Mouse (Mus musculus) midbrain, embryonic 15.5 days (tissue): ENCODE data around the gene Nepn. TPM values are rescaled to one million over a fixed set of nuclear protein-coding genes. Genes with fewer than 3 reads are reported as not detected.
A peak's percentile ranks its signal among the peaks of the same experiment; 100 is the strongest.

Source experiments
- ATAC-seq: fragments of 200-750 bp; cut with Nextera tagmentation; replicated peaks from 2 replicates; pipeline ENCODE4 v1.8.0; 2017; ENCODE audit warnings: moderate TSS enrichment
- H3K27ac ChIP-seq: fragments of 300-500 bp; sonication (generic); 2 replicates; pipeline ENCODE4 v1.5.1; 2015; ENCODE audit warnings: mild to moderate bottlenecking, inconsistent platforms
- H3K27me3 ChIP-seq: fragments of 300-500 bp; sonication (generic); replicated peaks from 2 replicates; pipeline ENCODE4 v1.6.1; 2015; ENCODE audit warnings: inconsistent platforms
- H3K36me3 ChIP-seq: fragments of 300-500 bp; sonication (generic); replicated peaks from 2 replicates; pipeline ENCODE4 v1.6.1; 2015; ENCODE audit warnings: inconsistent platforms
- H3K4me1 ChIP-seq: fragments of 300-500 bp; sonication (generic); 2 replicates; pipeline ENCODE4 v1.6.1; 2015; ENCODE audit warnings: inconsistent platforms
- H3K4me2 ChIP-seq: fragments of 300-500 bp; sonication (generic); 2 replicates; pipeline ENCODE4 v1.6.1; 2015; ENCODE audit warnings: inconsistent platforms, mild to moderate bottlenecking, moderate library complexity
- H3K4me3 ChIP-seq: fragments of 300-500 bp; sonication (generic); 2 replicates; pipeline ENCODE4 v1.5.1; 2015; ENCODE audit warnings: mild to moderate bottlenecking, inconsistent platforms
- H3K9ac ChIP-seq: fragments of 300-500 bp; sonication (generic); 2 replicates; pipeline ENCODE4 v1.6.1; 2015; ENCODE audit warnings: mild to moderate bottlenecking, inconsistent platforms
- H3K9me3 ChIP-seq: fragments of 300-500 bp; sonication (generic); 2 replicates; pipeline ENCODE4 v1.6.1; 2016; ENCODE audit warnings: inconsistent platforms
- WGBS: fragments of 180-500 bp; shearing (Covaris S2); methylation state at CpG from one replicate; pipeline ENCODE4 v1.1.7; 2015; ENCODE audit warnings: mixed read lengths; 5-methylcytosine and 5-hydroxymethylcytosine counted together
- polyA plus RNA-seq: library from polyadenylated mRNA; unstranded; fragments of >200 nt; fragmentation: Nextera tagmentation; extraction: Ambion mirVana; gene quantifications from 2 replicates; pipeline ENCODE4 v1.2.1, GENCODE M21; 2015

Nepn gene
- polyA plus RNA-seq, 1 experiment from 2014 or later: not detected

GRCm38 (mm10) chr10:52416458-52416857, 27.7 kb downstream of the Nepn start:
- Histone ChIP-seq H3K27ac (peak overlapping the region; percentile 98; the same call in 1 of the 2 replicates), H3K4me3 (peak overlapping the region; percentile 100)
- 63% methylated on average over 2 of the region's 2 CpGs for WGBS

GRCm38 (mm10) chr10:52417299-52417997, 28.7 kb downstream of the Nepn start, which contains the start of gene Nus1:
Nus1 (plus strand) TSS chr10:52417547.
- under 1% methylated on average over 79 of the region's 79 CpGs for WGBS
- Histone ChIP-seq H3K27me3 (no peaks in the 10 kb centered on the region), H3K4me3 (peak within 1 kb of the TSS; percentile 100), H3K36me3 (no peaks in the 10 kb centered on the region), H3K9ac (peak within 1 kb of the TSS; percentile 97), H3K9me3 (no peaks in the 10 kb centered on the region), H3K4me2 (peak within 1 kb of the TSS; percentile 58), H3K27ac (peak within 1 kb of the TSS; percentile 98), H3K4me1 (peaks cover 43% of the 10 kb centered on the region)
- ATAC-seq: peak; percentile 99

More at GRCm38 (mm10) chr10:52416458-52416857, 27.7 kb downstream of the Nepn start:
- peaks cover 34% of the 10 kb centered on the region for H3K4me1 ChIP-seq
- peak overlapping the region; percentile 40; the same call in 1 of the 2 replicates for H3K9ac ChIP-seq
- H3K36me3 ChIP-seq: no peaks in the 10 kb centered on the region
- H3K4me2 ChIP-seq: peak overlapping the region; percentile 58
- H3K9me3 ChIP-seq: no peaks in the 10 kb centered on the region
- no peaks in the 10 kb centered on the region for H3K27me3 ChIP-seq
- ATAC-seq: no peak

- Histone ChIP-seq H3K27ac (peak overlapping the region; percentile 98), H3K27me3 (no peaks in the 10 kb centered on the region), H3K4me1 (peaks cover 44% of the 10 kb centered on the region), H3K9ac (peak overlapping the region; percentile 97), H3K4me3 (peak overlapping the region; percentile 100), H3K4me2 (peak overlapping the region; percentile 55), H3K36me3 (no peaks in the 10 kb centered on the region), H3K9me3 (no peaks in the 10 kb centered on the region)
- ATAC-seq: peak; percentile 73
- 2% methylated on average over 39 of the region's 39 CpGs for WGBS
Observed at GRCm38 (mm10) chr10:52417998-52418860, 29.5 kb downstream of the Nepn start.

- no peak overlapping the region for H3K27ac ChIP-seq
- no peaks in the 10 kb centered on the region for H3K36me3 ChIP-seq
- H3K4me1 ChIP-seq: peaks cover 47% of the 10 kb centered on the region
- no peaks in the 10 kb centered on the region for H3K27me3 ChIP-seq
- H3K4me3 ChIP-seq: peak overlapping the region; percentile 100
- WGBS: 76% methylated on average over 5 of the region's 5 CpGs
- peak overlapping the region; percentile 97 for H3K9ac ChIP-seq
- no peak for ATAC-seq
- H3K9me3 ChIP-seq: no peaks in the 10 kb centered on the region
- peak overlapping the region; percentile 55 for H3K4me2 ChIP-seq
Observed at GRCm38 (mm10) chr10:52418931-52419330, 30.2 kb downstream of the Nepn start.

- peak overlapping the region; percentile 55 for H3K4me2 ChIP-seq
- peaks cover 48% of the 10 kb centered on the region for H3K4me1 ChIP-seq
- WGBS: 82% methylated on average over 4 of the region's 4 CpGs
- peak overlapping the region; percentile 100 for H3K4me3 ChIP-seq
- no peaks in the 10 kb centered on the region for H3K9me3 ChIP-seq
- H3K27me3 ChIP-seq: no peaks in the 10 kb centered on the region
- peak overlapping the region; percentile 97; the same call in 1 of the 2 replicates for H3K9ac ChIP-seq
- no peak for ATAC-seq
- no peaks in the 10 kb centered on the region for H3K36me3 ChIP-seq
- no peak overlapping the region for H3K27ac ChIP-seq
Observed at GRCm38 (mm10) chr10:52419402-52419801, 30.6 kb downstream of the Nepn start.

- Histone ChIP-seq H3K4me1 (peaks cover 48% of the 10 kb centered on the region), H3K27me3 (no peaks in the 10 kb centered on the region), H3K4me2 (no peak overlapping the region), H3K9me3 (no peaks in the 10 kb centered on the region), H3K9ac (no peak overlapping the region), H3K27ac (no peak overlapping the region), H3K36me3 (no peaks in the 10 kb centered on the region), H3K4me3 (no peak overlapping the region)
- ATAC-seq: no peak
- 94% methylated on average over 1 of the region's 1 CpGs for WGBS
Observed at GRCm38 (mm10) chr10:52420526-52420925, 31.8 kb downstream of the Nepn start.

GRCm38 (mm10) chr10:52421716-52422115, 32.9 kb downstream of the Nepn start:
- H3K4me3 ChIP-seq: no peak overlapping the region
- ATAC-seq: no peak
- no peaks in the 10 kb centered on the region for H3K27me3 ChIP-seq
- no peak overlapping the region for H3K4me2 ChIP-seq
- no peak overlapping the region for H3K9ac ChIP-seq
- peaks cover 45% of the 10 kb centered on the region for H3K4me1 ChIP-seq
- WGBS: 92% methylated on average over 6 of the region's 6 CpGs
- H3K36me3 ChIP-seq: no peaks in the 10 kb centered on the region
- no peaks in the 10 kb centered on the region for H3K9me3 ChIP-seq
- no peak overlapping the region for H3K27ac ChIP-seq

- 86% methylated on average over 2 of the region's 2 CpGs for whole genome bisulfite sequencing
- no peak for ATAC-seq
- Histone ChIP-seq H3K36me3 (no peaks in the 10 kb centered on the region), H3K4me1 (peaks cover 49% of the 10 kb centered on the region), H3K9ac (no peak overlapping the region), H3K27ac (no peak overlapping the region), H3K4me2 (no peak overlapping the region), H3K9me3 (no peaks in the 10 kb centered on the region), H3K27me3 (no peaks in the 10 kb centered on the region), H3K4me3 (no peak overlapping the region)
Observed at GRCm38 (mm10) chr10:52423097-52423496, 34.3 kb downstream of the Nepn start.

- no peak for ATAC-seq
- no peaks in the 10 kb centered on the region for H3K9me3 ChIP-seq
- H3K27ac ChIP-seq: no peak overlapping the region
- H3K4me1 ChIP-seq: peaks cover 21% of the 10 kb centered on the region
- H3K36me3 ChIP-seq: peaks cover 8% of the 10 kb centered on the region; the same call in 1 of the 2 replicates
- no peak overlapping the region for H3K9ac ChIP-seq
- no peaks in the 10 kb centered on the region for H3K27me3 ChIP-seq
- no peak overlapping the region for H3K4me3 ChIP-seq
- H3K4me2 ChIP-seq: no peak overlapping the region
- 89% methylated on average over 7 of the region's 7 CpGs for WGBS
Observed at GRCm38 (mm10) chr10:52426314-52426980, 37.7 kb downstream of the Nepn start.

- WGBS: 43% methylated on average over 2 of the region's 2 CpGs
- Histone ChIP-seq H3K9me3 (no peaks in the 10 kb centered on the region), H3K9ac (no peak overlapping the region), H3K27ac (no peak overlapping the region), H3K4me2 (no peak overlapping the region), H3K4me1 (peaks cover 11% of the 10 kb centered on the region), H3K27me3 (no peaks in the 10 kb centered on the region), H3K4me3 (no peak overlapping the region), H3K36me3 (peaks cover 10% of the 10 kb centered on the region; the same call in 1 of the 2 replicates)
- no peak for ATAC-seq
Observed at GRCm38 (mm10) chr10:52427634-52428415, 39.1 kb downstream of the Nepn start.

GRCm38 (mm10) chr10:52430953-52431352, 42.2 kb downstream of the Nepn start:
- no peak overlapping the region for H3K27ac ChIP-seq
- 98% methylated on average over 1 of the region's 1 CpGs for WGBS
- H3K4me1 ChIP-seq: peaks cover 7% of the 10 kb centered on the region; the same call in 1 of the 2 replicates
- H3K4me2 ChIP-seq: no peak overlapping the region
- H3K36me3 ChIP-seq: peaks cover 27% of the 10 kb centered on the region
- no peak overlapping the region for H3K4me3 ChIP-seq
- no peak for ATAC-seq
- H3K9ac ChIP-seq: no peak overlapping the region
- no peaks in the 10 kb centered on the region for H3K9me3 ChIP-seq
- H3K27me3 ChIP-seq: no peaks in the 10 kb centered on the region
